Mouse (Mus musculus) limb, embryonic 13.5 days (tissue): ENCODE results near the gene Fbxo28. TPM values are rescaled to one million over a fixed set of nuclear protein-coding genes. Genes with fewer than 3 reads are reported as not detected.
A peak's percentile ranks its signal among the peaks of the same experiment; 100 is the strongest.
"Not testable (repeated sequence)": the region's sequence is repeated elsewhere in the genome, so short reads cannot be mapped to it uniquely, and the experiment has no call there.

ENCODE experiments used
- ATAC-seq: fragments of 200-750 bp; cut with Nextera tagmentation; 2 replicates; pipeline ENCODE4 v1.8.0; 2017; ENCODE audit warnings: low read depth, moderate number of reproducible peaks, moderate TSS enrichment; ENCODE audit not compliant: low FRiP score
- H3K27ac ChIP-seq: fragments of 300-500 bp; sonication (generic); 2 replicates; pipeline ENCODE4 v1.5.1; 2015; ENCODE audit warnings: inconsistent platforms, mild to moderate bottlenecking, moderate library complexity
- H3K27me3 ChIP-seq: fragments of 300-500 bp; sonication (generic); 2 replicates; pipeline ENCODE4 v1.6.1; 2015; ENCODE audit warnings: mild to moderate bottlenecking, inconsistent platforms
- H3K36me3 ChIP-seq: fragments of 300-500 bp; sonication (generic); 2 replicates; pipeline ENCODE4 v1.6.1; 2015; ENCODE audit warnings: inconsistent platforms, mild to moderate bottlenecking, moderate library complexity
- H3K4me1 ChIP-seq: fragments of 300-500 bp; sonication (generic); 2 replicates; pipeline ENCODE4 v1.6.1; 2015; ENCODE audit warnings: inconsistent platforms
- H3K4me2 ChIP-seq: fragments of 300-500 bp; sonication (generic); replicated peaks from 2 replicates; pipeline ENCODE4 v1.6.1; 2015; ENCODE audit warnings: inconsistent platforms, mild to moderate bottlenecking, moderate library complexity
- H3K4me3 ChIP-seq: fragments of 300-500 bp; sonication (generic); 2 replicates; pipeline ENCODE4 v1.5.1; 2015; ENCODE audit warnings: moderate library complexity, mild to moderate bottlenecking, inconsistent platforms
- H3K9ac ChIP-seq: fragments of 300-500 bp; sonication (generic); 2 replicates; pipeline ENCODE4 v1.6.1; 2015; ENCODE audit warnings: mild to moderate bottlenecking, inconsistent platforms
- H3K9me3 ChIP-seq: fragments of 300-500 bp; sonication (generic); 2 replicates; pipeline ENCODE4 v1.6.1; 2016; ENCODE audit warnings: inconsistent platforms
- WGBS: fragments of 180-500 bp; shearing (Covaris S2); methylation state at CpG from one replicate; pipeline ENCODE4 v1.1.7; 2015; 5-methylcytosine and 5-hydroxymethylcytosine counted together
- polyA plus RNA-seq: library from polyadenylated mRNA; unstranded; fragments of >200 nt; fragmentation: Nextera tagmentation; extraction: Ambion mirVana; gene quantifications from 2 replicates; pipeline ENCODE4 v1.2.1, GENCODE M21; 2015

The Fbxo28 gene
- polyA plus RNA-seq, 1 experiment from 2014 or later = 19.6 TPM

GRCm38 (mm10) chr1:182302176-182302870, 39.1 kb downstream of the Fbxo28 start:
- H3K9me3 ChIP-seq = no peaks in the 10 kb centered on the region
- H3K4me2 ChIP-seq = no peak overlapping the region
- ATAC-seq = no peak
- H3K27me3 ChIP-seq = no peaks in the 10 kb centered on the region
- no peak overlapping the region for H3K4me3 ChIP-seq
- H3K36me3 ChIP-seq = no peaks in the 10 kb centered on the region
- 83% methylated on average over 6 of the region's 6 CpGs for WGBS
- no peak overlapping the region for H3K9ac ChIP-seq
- no peaks in the 10 kb centered on the region for H3K4me1 ChIP-seq
- no peak overlapping the region for H3K27ac ChIP-seq

GRCm38 (mm10) chr1:182297821-182298220, 43.6 kb downstream of the Fbxo28 start:
- Histone ChIP-seq H3K9ac (no peak overlapping the region), H3K27ac (no peak overlapping the region), H3K9me3 (no peaks in the 10 kb centered on the region), H3K36me3 (no peaks in the 10 kb centered on the region), H3K4me2 (no peak overlapping the region), H3K4me1 (no peaks in the 10 kb centered on the region), H3K4me3 (no peak overlapping the region), H3K27me3 (no peaks in the 10 kb centered on the region)
- no peak for ATAC-seq
- 96% methylated on average over 5 of the region's 5 CpGs for WGBS

GRCm38 (mm10) chr1:182297246-182297645, 44.2 kb downstream of the Fbxo28 start:
- Histone ChIP-seq H3K4me2 (no peak overlapping the region), H3K4me1 (no peaks in the 10 kb centered on the region), H3K36me3 (no peaks in the 10 kb centered on the region), H3K4me3 (no peak overlapping the region), H3K27ac (no peak overlapping the region), H3K9ac (no peak overlapping the region), H3K9me3 (no peaks in the 10 kb centered on the region), H3K27me3 (no peaks in the 10 kb centered on the region)
- ATAC-seq = no peak
- 86% methylated on average over 3 of the region's 3 CpGs for WGBS

- Histone ChIP-seq H3K4me3 (no peak overlapping the region), H3K4me1 (no peaks in the 10 kb centered on the region), H3K9me3 (no peaks in the 10 kb centered on the region), H3K27me3 (no peaks in the 10 kb centered on the region), H3K4me2 (no peak overlapping the region), H3K36me3 (no peaks in the 10 kb centered on the region), H3K27ac (no peak overlapping the region), H3K9ac (no peak overlapping the region)
- ATAC-seq = no peak
- WGBS = 85% methylated on average over 6 of the region's 6 CpGs
Measured at GRCm38 (mm10) chr1:182296816-182297215, 44.6 kb downstream of the Fbxo28 start.

GRCm38 (mm10) chr1:182296141-182296540, 45.3 kb downstream of the Fbxo28 start:
- no peaks in the 10 kb centered on the region for H3K9me3 ChIP-seq
- H3K4me3 ChIP-seq = no peak overlapping the region
- no peak overlapping the region for H3K9ac ChIP-seq
- no peaks in the 10 kb centered on the region for H3K27me3 ChIP-seq
- H3K27ac ChIP-seq = no peak overlapping the region
- no peaks in the 10 kb centered on the region for H3K4me1 ChIP-seq
- ATAC-seq = no peak
- H3K36me3 ChIP-seq = no peaks in the 10 kb centered on the region
- 86% methylated on average over 6 of the region's 6 CpGs for whole genome bisulfite sequencing
- no peak overlapping the region for H3K4me2 ChIP-seq

- Histone ChIP-seq H3K36me3 (no peaks in the 10 kb centered on the region), H3K9ac (no peak overlapping the region), H3K27ac (no peak overlapping the region), H3K27me3 (no peaks in the 10 kb centered on the region), H3K4me2 (no peak overlapping the region), H3K9me3 (no peaks in the 10 kb centered on the region), H3K4me1 (no peaks in the 10 kb centered on the region), H3K4me3 (no peak overlapping the region)
- WGBS = 86% methylated on average over 4 of the region's 4 CpGs
- ATAC-seq = no peak
Measured at GRCm38 (mm10) chr1:182292291-182292690, 49.1 kb downstream of the Fbxo28 start.

GRCm38 (mm10) chr1:182290741-182291140, 50.7 kb downstream of the Fbxo28 start:
- H3K9ac ChIP-seq, H3K4me1 ChIP-seq, H3K27ac ChIP-seq, ATAC-seq, H3K27me3 ChIP-seq, H3K9me3 ChIP-seq, H3K4me3 ChIP-seq, H3K36me3 ChIP-seq, H3K4me2 ChIP-seq: not testable (repeated sequence)
- 88% methylated on average over 3 of the region's 3 CpGs for WGBS

GRCm38 (mm10) chr1:182289781-182290180, 51.6 kb downstream of the Fbxo28 start:
- Histone ChIP-seq H3K9me3 (no peaks in the 10 kb centered on the region), H3K36me3 (no peaks in the 10 kb centered on the region), H3K4me3 (no peak overlapping the region), H3K4me2 (no peak overlapping the region), H3K4me1 (no peaks in the 10 kb centered on the region), H3K27me3 (no peaks in the 10 kb centered on the region), H3K27ac (no peak overlapping the region), H3K9ac (no peak overlapping the region)
- ATAC-seq = no peak
- WGBS = 73% methylated on average over 2 of the region's 2 CpGs

- no peaks in the 10 kb centered on the region for H3K9me3 ChIP-seq
- no peak overlapping the region for H3K4me2 ChIP-seq
- ATAC-seq = no peak
- no peaks in the 10 kb centered on the region for H3K4me1 ChIP-seq
- H3K4me3 ChIP-seq = no peak overlapping the region
- H3K9ac ChIP-seq = no peak overlapping the region
- no peaks in the 10 kb centered on the region for H3K27me3 ChIP-seq
- no peaks in the 10 kb centered on the region for H3K36me3 ChIP-seq
- no peak overlapping the region for H3K27ac ChIP-seq
- 81% methylated on average over 2 of the region's 2 CpGs for WGBS
Measured at GRCm38 (mm10) chr1:182288601-182289000, 52.8 kb downstream of the Fbxo28 start.

GRCm38 (mm10) chr1:182287781-182288180, 53.6 kb downstream of the Fbxo28 start:
- WGBS = 69% methylated on average over 7 of the region's 7 CpGs
- Histone ChIP-seq H3K4me3 (no peak overlapping the region), H3K4me2 (no peak overlapping the region), H3K9ac (no peak overlapping the region), H3K27ac (no peak overlapping the region), H3K36me3 (no peaks in the 10 kb centered on the region), H3K4me1 (peaks cover 6% of the 10 kb centered on the region), H3K27me3 (no peaks in the 10 kb centered on the region), H3K9me3 (no peaks in the 10 kb centered on the region)
- ATAC-seq = no peak

- ATAC-seq = no peak
- WGBS = 91% methylated on average over 2 of the region's 2 CpGs
- peaks cover 26% of the 10 kb centered on the region for H3K4me1 ChIP-seq
- H3K4me2 ChIP-seq = no peak overlapping the region
- no peak overlapping the region for H3K4me3 ChIP-seq
- no peaks in the 10 kb centered on the region for H3K27me3 ChIP-seq
- no peak overlapping the region for H3K27ac ChIP-seq
- no peaks in the 10 kb centered on the region for H3K9me3 ChIP-seq
- H3K9ac ChIP-seq = no peak overlapping the region
- no peaks in the 10 kb centered on the region for H3K36me3 ChIP-seq
Measured at GRCm38 (mm10) chr1:182284795-182285194, 56.6 kb downstream of the Fbxo28 start.

GRCm38 (mm10) chr1:182283231-182283630, 58.2 kb downstream of the Fbxo28 start:
- Histone ChIP-seq H3K4me3 (peak overlapping the region; percentile 66), H3K9ac (no peak overlapping the region), H3K36me3 (peaks cover 12% of the 10 kb centered on the region), H3K4me1 (peaks cover 26% of the 10 kb centered on the region), H3K27me3 (no peaks in the 10 kb centered on the region), H3K9me3 (no peaks in the 10 kb centered on the region), H3K27ac (no peak overlapping the region), H3K4me2 (peak overlapping the region; percentile 79)
- ATAC-seq = no peak
- 47% methylated on average over 7 of the region's 7 CpGs for WGBS
